Mouse (Mus musculus) stomach, embryonic 16.5 days (tissue): ENCODE data around the gene Ppil6. TPM values are rescaled to one million over a fixed set of nuclear protein-coding genes. Genes with fewer than 3 reads are reported as not detected.

Experiments used
- polyA plus RNA-seq: library from polyadenylated mRNA; unstranded; fragments of >200 nt; fragmentation: Nextera tagmentation; extraction: Ambion mirVana; gene quantifications from 2 replicates; pipeline ENCODE4 v1.2.1, GENCODE M21; 2015

Ppil6 gene
- polyA plus RNA-seq, 1 experiment from 2014 or later = 1.1 TPM

Other genes starting within 250 kb of the Ppil6 start
- 14.9 and 15.4 TPM in 2 replicates for gene Fig4, start 187.2 kb upstream of the Ppil6 start, polyA plus RNA-seq
- gene Ak9, start 186.5 kb upstream of the Ppil6 start, polyA plus RNA-seq = not detected in 2 replicates
- gene Zbtb24, start 40.1 kb upstream of the Ppil6 start, polyA plus RNA-seq = 16.2 TPM in 2 replicates
- 35.7 and 36.5 TPM in 2 replicates for gene Mical1, start 14.1 kb upstream of the Ppil6 start, polyA plus RNA-seq
- 55.9 and 58.8 TPM in 2 replicates for gene Smpd2, start 70 bp upstream of the Ppil6 start, polyA plus RNA-seq
- 173 and 181 TPM in 2 replicates for gene Cd164, start 29.0 kb downstream of the Ppil6 start, polyA plus RNA-seq
- gene Ccdc162, start 226.2 kb downstream of the Ppil6 start, polyA plus RNA-seq = 0.90 and 1.0 TPM in 2 replicates